Mouse (Mus musculus) heart, adult 2 months (tissue): ENCODE results near the gene Acsl6.

Experiments
- CTCF ChIP-seq: fragments of 200-600 bp; IDR thresholded peaks from 2 replicates; pipeline ENCODE4 v1.8.1; 2022; ENCODE audit warnings: antibody characterized with exemption, mild to moderate bottlenecking, moderate library complexity
- POLR2A ChIP-seq: fragments of 200-500 bp; IDR thresholded peaks from 2 replicates; pipeline ENCODE4 v1.6.1; 2011; ENCODE audit warnings: mild to moderate bottlenecking, low read depth, low read length, control low read depth; ENCODE audit not compliant: insufficient read depth

GRCm38 (mm10) chr11:54263405-54264031, 40.1 kb upstream of the Acsl6 start:
- TF ChIP-seq POLR2A: no peak
- peak; percentile 42 for TF ChIP-seq CTCF
